Mouse (Mus musculus) hindbrain, embryonic 11.5 days (tissue): Measurements from ENCODE around the gene Cpne6. TPM values are rescaled to one million over a fixed set of nuclear protein-coding genes. Genes with fewer than 3 reads are reported as not detected.

Experiments
- ATAC-seq: fragments of 200-750 bp; cut with Nextera tagmentation; 2 replicates; pipeline ENCODE4 v1.8.0; 2017; ENCODE audit warnings: mild to moderate bottlenecking, moderate TSS enrichment, moderate library complexity; ENCODE audit not compliant: low FRiP score
- DNase-seq: peaks from one replicate; pipeline ENCODE4 v3.0.0-alpha.2; 2015; ENCODE audit warnings: low spot score
- H3K27ac ChIP-seq: fragments of 300-500 bp; sonication (generic); 2 replicates; pipeline ENCODE4 v1.5.1; 2014; ENCODE audit warnings: mild to moderate bottlenecking, low read depth, low read length
- H3K27me3 ChIP-seq: fragments of 300-500 bp; sonication (generic); 2 replicates; pipeline ENCODE4 v1.6.1; 2014; ENCODE audit warnings: mild to moderate bottlenecking, low read length, moderate library complexity, mixed read lengths; ENCODE audit not compliant: control insufficient read depth, insufficient read depth
- H3K36me3 ChIP-seq: fragments of 300-500 bp; sonication (generic); 2 replicates; pipeline ENCODE4 v1.6.1; 2014; ENCODE audit warnings: mild to moderate bottlenecking, low read length, moderate library complexity, mixed read lengths; ENCODE audit not compliant: control insufficient read depth, insufficient read depth
- H3K4me1 ChIP-seq: fragments of 300-500 bp; sonication (generic); replicated peaks from 2 replicates; pipeline ENCODE4 v1.6.1; 2014; ENCODE audit warnings: low read length, mixed read lengths; ENCODE audit not compliant: control insufficient read depth, insufficient read depth
- H3K4me2 ChIP-seq: fragments of 300-500 bp; sonication (generic); replicated peaks from 2 replicates; pipeline ENCODE4 v1.6.1; 2014; ENCODE audit warnings: mild to moderate bottlenecking, low read depth, low read length
- H3K4me3 ChIP-seq: fragments of 300-500 bp; sonication (generic); 2 replicates; pipeline ENCODE4 v1.5.1; 2014; ENCODE audit warnings: low read depth, low read length
- H3K9ac ChIP-seq: fragments of 300-500 bp; sonication (generic); 2 replicates; pipeline ENCODE4 v1.6.1; 2014; ENCODE audit warnings: low read depth, low read length
- H3K9me3 ChIP-seq: fragments of 300-500 bp; sonication (generic); 2 replicates; pipeline ENCODE4 v1.6.1; 2016; ENCODE audit warnings: low read length; ENCODE audit not compliant: control insufficient read depth
- WGBS: fragments of 180-500 bp; shearing (Covaris S2); extraction: QIAGEN DNeasy Blood & Tissue Kit; methylation state at CpG from one replicate; pipeline ENCODE4 v1.1.7; 2014; 5-methylcytosine and 5-hydroxymethylcytosine counted together
- polyA plus RNA-seq: library from polyadenylated mRNA; unstranded; fragments of >200 nt; fragmentation: Nextera tagmentation; extraction: Ambion mirVana; gene quantifications from 2 replicates; pipeline ENCODE4 v1.2.1, GENCODE M21; 2014

Gene Cpne6
- polyA plus RNA-seq, 1 experiment from 2014 or later = 1.3 TPM

- 47% methylated on average over 3 of the region's 3 CpGs for WGBS
- H3K36me3 ChIP-seq = no peaks in the 10 kb centered on the region; the same call in 1 of the 2 replicates
These were observed 18.1 kb upstream of the Cpne6 start for GRCm38 (mm10) chr14:55492103-55492502.

GRCm38 (mm10) chr14:55495509-55496240, 14.6 kb upstream of the Cpne6 start:
- ATAC-seq = no peak
- H3K4me2 ChIP-seq = no peak overlapping the region
- H3K27me3 ChIP-seq = no peaks in the 10 kb centered on the region
- no peaks in the 10 kb centered on the region for H3K9me3 ChIP-seq
- no peak overlapping the region for H3K27ac ChIP-seq
- peaks cover 2% of the 10 kb centered on the region; the same call in 1 of the 2 replicates for H3K4me1 ChIP-seq
- H3K9ac ChIP-seq = no peak overlapping the region
- WGBS = 73% methylated on average over 20 of the region's 20 CpGs
- no peak for DNase-seq
- no peak overlapping the region for H3K4me3 ChIP-seq
- no peaks in the 10 kb centered on the region; the same call in 1 of the 2 replicates for H3K36me3 ChIP-seq

More at GRCm38 (mm10) chr14:55492103-55492502, 18.1 kb upstream of the Cpne6 start:
- ATAC-seq = no peak
- DNase-seq = no peak
- Histone ChIP-seq H3K4me1 (no peaks in the 10 kb centered on the region), H3K4me3 (no peak overlapping the region), H3K4me2 (peak overlapping the region; percentile 89; the same call in 1 of the 2 replicates), H3K27ac (no peak overlapping the region), H3K27me3 (no peaks in the 10 kb centered on the region), H3K9ac (no peak overlapping the region), H3K9me3 (no peaks in the 10 kb centered on the region)

GRCm38 (mm10) chr14:55496761-55497448, 13.3 kb upstream of the Cpne6 start:
- Histone ChIP-seq H3K36me3 (no peaks in the 10 kb centered on the region; the same call in 1 of the 2 replicates), H3K4me2 (no peak overlapping the region), H3K27ac (no peak overlapping the region), H3K27me3 (no peaks in the 10 kb centered on the region), H3K9me3 (no peaks in the 10 kb centered on the region), H3K4me1 (peaks cover 2% of the 10 kb centered on the region; the same call in 1 of the 2 replicates), H3K9ac (no peak overlapping the region), H3K4me3 (no peak overlapping the region)
- ATAC-seq (peak; percentile 15; the same call in 1 of the 2 replicates), DNase-seq (no peak)
- 79% methylated on average over 16 of the region's 16 CpGs for WGBS

- Histone ChIP-seq H3K4me1 (peaks cover 2% of the 10 kb centered on the region; the same call in 1 of the 2 replicates), H3K36me3 (no peaks in the 10 kb centered on the region; the same call in 1 of the 2 replicates), H3K4me3 (no peak overlapping the region), H3K27me3 (no peaks in the 10 kb centered on the region), H3K9ac (0 out of 2 replicates have a peak overlapping the region, but pooled peaks have one; percentile 15), H3K4me2 (no peak overlapping the region), H3K9me3 (no peaks in the 10 kb centered on the region), H3K27ac (no peak overlapping the region)
- DNase-seq (peak; percentile 93), ATAC-seq (peak; percentile 66)
- WGBS = 34% methylated on average over 6 of the region's 6 CpGs
These were observed 12.8 kb upstream of the Cpne6 start for GRCm38 (mm10) chr14:55497449-55497821.

GRCm38 (mm10) chr14:55505612-55506011, 4.6 kb upstream of the Cpne6 start:
- H3K36me3 ChIP-seq = no peaks in the 10 kb centered on the region
- DNase-seq (no peak), ATAC-seq (no peak)
- H3K9ac ChIP-seq = no peak overlapping the region
- no peaks in the 10 kb centered on the region for H3K4me1 ChIP-seq
- H3K9me3 ChIP-seq = no peaks in the 10 kb centered on the region
- no peaks in the 10 kb centered on the region for H3K27me3 ChIP-seq
- H3K4me2 ChIP-seq = no peak overlapping the region
- H3K4me3 ChIP-seq = no peak overlapping the region
- H3K27ac ChIP-seq = no peak overlapping the region
- WGBS = 87% methylated on average over 9 of the region's 9 CpGs

GRCm38 (mm10) chr14:55507801-55508200, 2.4 kb upstream of the Cpne6 start:
- Histone ChIP-seq H3K4me2 (no peak overlapping the region), H3K4me3 (no peak overlapping the region), H3K9ac (no peak overlapping the region), H3K4me1 (no peaks in the 10 kb centered on the region), H3K27ac (no peak overlapping the region), H3K36me3 (no peaks in the 10 kb centered on the region), H3K9me3 (no peaks in the 10 kb centered on the region), H3K27me3 (no peaks in the 10 kb centered on the region)
- no peak for DNase-seq
- WGBS = 56% methylated on average over 7 of the region's 7 CpGs
- no peak for ATAC-seq

- no peak overlapping the region for H3K9ac ChIP-seq
- DNase-seq = no peak
- no peak for ATAC-seq
- H3K27me3 ChIP-seq = no peaks in the 10 kb centered on the region
- H3K9me3 ChIP-seq = no peaks in the 10 kb centered on the region
- no peaks in the 10 kb centered on the region for H3K36me3 ChIP-seq
- no peak overlapping the region for H3K4me3 ChIP-seq
- WGBS = 79% methylated on average over 10 of the region's 10 CpGs
- H3K4me2 ChIP-seq = no peak overlapping the region
- H3K27ac ChIP-seq = no peak overlapping the region
- H3K4me1 ChIP-seq = no peaks in the 10 kb centered on the region
These were observed 705 bp upstream of the Cpne6 start for GRCm38 (mm10) chr14:55509540-55509939.

- Histone ChIP-seq H3K27ac (no peak overlapping the region), H3K27me3 (no peaks in the 10 kb centered on the region), H3K36me3 (no peaks in the 10 kb centered on the region), H3K4me3 (no peak overlapping the region), H3K4me1 (no peaks in the 10 kb centered on the region), H3K9ac (no peak overlapping the region), H3K4me2 (no peak overlapping the region), H3K9me3 (no peaks in the 10 kb centered on the region)
- no peak for ATAC-seq
- no peak for DNase-seq
- WGBS = 66% methylated on average over 7 of the region's 7 CpGs
These were observed 792 bp downstream of the Cpne6 start for GRCm38 (mm10) chr14:55511037-55511436.
